Mouse (Mus musculus): ENCODE results near the gene Wdr3. TPM values are rescaled to one million over a fixed set of nuclear protein-coding genes. Genes with fewer than 3 reads are reported as not detected.

Wdr3 gene
- total RNA-seq (2021), result 10 to 100 TPM; 30.6 to 37.4 TPM
- long read RNA-seq, experiment 1, transcript Wdr3-201 (27 exons, 3,432 nt), result major isoform, 15 of 23 reads
- long read RNA-seq, experiment 1, partial matches to known transcripts, result 0 of 23 reads
- long read RNA-seq, experiment 1, other reads (novel, unspliced or antisense), result 8 of 23 reads
- long read RNA-seq, experiment 2, transcript Wdr3-201 (27 exons, 3,432 nt), result major isoform, 52 of 77 reads
- long read RNA-seq, experiment 2, partial matches to known transcripts, result 4 of 77 reads
- long read RNA-seq, experiment 2, other reads (novel, unspliced or antisense), result 21 of 77 reads

GRCm38 (mm10) chr3:100162315-100163105, at the start of gene Wdr3, which contains the start of gene Gdap2:
Gene Wdr3 (minus strand): TSS chr3:100162407.
Gene Gdap2 (plus strand): TSS chr3:100162381.
- DNase-seq (ENCODE audit: low spot score in 2 of 2), result peak; percentile 78 to 88

GRCm38 (mm10) chr3:100206973-100207372, 44.8 kb upstream of the Wdr3 start:
- no peak for DNase-seq (ENCODE audit: low spot score in 2 of 2)

- no peak for DNase-seq (ENCODE audit: low spot score in 2 of 2)
Observed at GRCm38 (mm10) chr3:100201554-100201953, 39.3 kb upstream of the Wdr3 start.

GRCm38 (mm10) chr3:100194210-100194609, 32.0 kb upstream of the Wdr3 start:
- no peak for DNase-seq (ENCODE audit: low spot score in 2 of 2)

GRCm38 (mm10) chr3:100189861-100190260, 27.7 kb upstream of the Wdr3 start:
- DNase-seq (ENCODE audit: low spot score in 2 of 2), result no peak

GRCm38 (mm10) chr3:100189444-100189843, 27.2 kb upstream of the Wdr3 start:
- DNase-seq (ENCODE audit: low spot score in 2 of 2), result peak; percentile 10 to 23

GRCm38 (mm10) chr3:100180471-100180870, 18.3 kb upstream of the Wdr3 start:
- no peak for DNase-seq (ENCODE audit: low spot score in 2 of 2)

- DNase-seq (ENCODE audit: low spot score in 2 of 2), result no peak
Observed at GRCm38 (mm10) chr3:100176031-100176430, 13.8 kb upstream of the Wdr3 start.

- no peak for DNase-seq (ENCODE audit: low spot score in 2 of 2)
Observed at GRCm38 (mm10) chr3:100164991-100165390, 2.8 kb upstream of the Wdr3 start.

GRCm38 (mm10) chr3:100163556-100163955, 1.3 kb upstream of the Wdr3 start:
- DNase-seq (ENCODE audit: low spot score in 2 of 2), result no peak

GRCm38 (mm10) chr3:100161665-100162314, 417 bp downstream of the Wdr3 start:
- DNase-seq (ENCODE audit: low spot score in 2 of 2), result peak in 1 of 2 experiments; percentile 4

- no peak for DNase-seq (ENCODE audit: low spot score in 2 of 2)
Observed at GRCm38 (mm10) chr3:100160682-100161445, 1.3 kb downstream of the Wdr3 start.

GRCm38 (mm10) chr3:100122445-100122844, 39.8 kb downstream of the Wdr3 start:
- no peak for DNase-seq (ENCODE audit: low spot score in 2 of 2)

GRCm38 (mm10) chr3:100121961-100122360, 40.2 kb downstream of the Wdr3 start:
- DNase-seq (ENCODE audit: low spot score in 2 of 2), result no peak

GRCm38 (mm10) chr3:100118681-100119080, 43.5 kb downstream of the Wdr3 start:
- no peak for DNase-seq (ENCODE audit: low spot score in 2 of 2)

- DNase-seq (ENCODE audit: low spot score in 2 of 2), result no peak
Observed at GRCm38 (mm10) chr3:100106736-100107135, 55.5 kb downstream of the Wdr3 start.

- no peak for DNase-seq (ENCODE audit: low spot score in 2 of 2)
Observed at GRCm38 (mm10) chr3:100102386-100103092, 59.7 kb downstream of the Wdr3 start.

Measured in adrenal gland, postnatal 4 days (tissue).